Mouse (Mus musculus) erythroblast, embryonic 14.5 days (primary cell): ENCODE results near the gene Skap2. TPM values are rescaled to one million over a fixed set of nuclear protein-coding genes. Genes with fewer than 3 reads are reported as not detected.

Source experiments
- H3K27me3 ChIP-seq: 2 replicates; pipeline ENCODE4 v1.6.1; 2012; ENCODE audit warnings: inconsistent platforms; ENCODE audit not compliant: control insufficient read depth
- H3K36me3 ChIP-seq: 2 replicates; pipeline ENCODE4 v1.6.1; 2012; ENCODE audit warnings: mild to moderate bottlenecking, inconsistent platforms; ENCODE audit not compliant: control insufficient read depth
- H3K4me1 ChIP-seq: 2 replicates; pipeline ENCODE4 v1.6.1; 2012; ENCODE audit warnings: inconsistent platforms; ENCODE audit not compliant: control insufficient read depth
- H3K4me3 ChIP-seq: replicated peaks from 2 replicates; pipeline ENCODE3; 2012; ENCODE audit warnings: moderate library complexity, mild to moderate bottlenecking, inconsistent platforms
- H3K9me3 ChIP-seq: 2 replicates; pipeline ENCODE4 v1.6.1; 2012; ENCODE audit warnings: low read length, inconsistent platforms, mixed read lengths; ENCODE audit not compliant: control insufficient read depth
- GATA1 ChIP-seq: IDR thresholded peaks from 2 replicates; pipeline ENCODE4 v1.6.1; 2012; ENCODE audit warnings: low read length, inconsistent platforms, mixed read lengths
- TAL1 ChIP-seq: IDR thresholded peaks from 3 replicates; pipeline ENCODE4 v1.6.1; 2012; ENCODE audit warnings: low read length, inconsistent platforms, mixed read lengths
- polyA plus RNA-seq: library from polyadenylated mRNA; stranded (reverse); fragments of >175 nt; gene quantifications from 2 replicates; pipeline ENCODE4 v1.2.3, GENCODE M21; 2012

The Skap2 gene
- polyA plus RNA-seq, 1 experiment, result 0.03 TPM

GRCm38 (mm10) chr6:51810906-51811305 is 201.4 kb downstream of the Skap2 start:
- no peaks in the 10 kb centered on the region for H3K4me1 ChIP-seq
- H3K9me3 ChIP-seq, result no peaks in the 10 kb centered on the region
- no peaks in the 10 kb centered on the region for H3K27me3 ChIP-seq
- TF ChIP-seq GATA1 (no peak), TAL1 (no peak)
- no peak overlapping the region for H3K4me3 ChIP-seq
- no peaks in the 10 kb centered on the region for H3K36me3 ChIP-seq

GRCm38 (mm10) chr6:51809164-51809824 is 203.1 kb downstream of the Skap2 start:
- H3K36me3 ChIP-seq, result no peaks in the 10 kb centered on the region
- no peak overlapping the region for H3K4me3 ChIP-seq
- H3K27me3 ChIP-seq, result no peaks in the 10 kb centered on the region
- no peaks in the 10 kb centered on the region for H3K9me3 ChIP-seq
- H3K4me1 ChIP-seq, result no peaks in the 10 kb centered on the region
- no peak for TF ChIP-seq TAL1
- TF ChIP-seq GATA1, result no peak

GRCm38 (mm10) chr6:51808011-51808410 is 204.3 kb downstream of the Skap2 start:
- no peak overlapping the region for H3K4me3 ChIP-seq
- H3K4me1 ChIP-seq, result no peaks in the 10 kb centered on the region
- no peaks in the 10 kb centered on the region for H3K36me3 ChIP-seq
- H3K9me3 ChIP-seq, result no peaks in the 10 kb centered on the region
- no peaks in the 10 kb centered on the region for H3K27me3 ChIP-seq
- TF ChIP-seq GATA1, result no peak
- no peak for TF ChIP-seq TAL1

Other genes with a start within 250 kb of the Skap2 start
- gene Hoxa1, start 145.8 kb upstream of the Skap2 start, polyA plus RNA-seq, result not detected in 2 replicates
- gene Hoxa2, start 152.3 kb upstream of the Skap2 start, polyA plus RNA-seq, result not detected in 2 replicates
- 0.02 TPM in 1 of 2 replicates, not detected in the other for gene 5730596B20Rik, start 164.9 kb upstream of the Skap2 start, polyA plus RNA-seq
- gene Hoxa4, start 179.2 kb upstream of the Skap2 start, polyA plus RNA-seq, result not detected in 2 replicates
- gene Hoxa5, start 192.0 kb upstream of the Skap2 start, polyA plus RNA-seq, result not detected in 2 replicates
- gene Hoxa6, start 196.2 kb upstream of the Skap2 start, polyA plus RNA-seq, result not detected in 2 replicates
- 0.02 TPM in 1 of 2 replicates, not detected in the other for gene Hoxa3, start 200.8 kb upstream of the Skap2 start, polyA plus RNA-seq
- not detected in 2 replicates for gene Gm28308, start 200.8 kb upstream of the Skap2 start, polyA plus RNA-seq
- 0.02 TPM in 1 of 2 replicates, not detected in the other for gene Hoxa7, start 209.3 kb upstream of the Skap2 start, polyA plus RNA-seq
- not detected in 2 replicates for gene Hoxa9, start 218.5 kb upstream of the Skap2 start, polyA plus RNA-seq
- not detected in 2 replicates for gene Hoxa10, start 228.3 kb upstream of the Skap2 start, polyA plus RNA-seq
- 0.03 TPM in 1 of 2 replicates, not detected in the other for gene Hoxa11, start 233.3 kb upstream of the Skap2 start, polyA plus RNA-seq
- gene Hoxa13, start 248.3 kb upstream of the Skap2 start, polyA plus RNA-seq, result not detected in 2 replicates